Mouse (Mus musculus): ENCODE results near the gene Stx8. TPM values are rescaled to one million over a fixed set of nuclear protein-coding genes. Genes with fewer than 3 reads are reported as not detected.

Gene Stx8
- polyA plus RNA-seq, 1 experiment from 2014 or later = 48.9 TPM

DNA sequence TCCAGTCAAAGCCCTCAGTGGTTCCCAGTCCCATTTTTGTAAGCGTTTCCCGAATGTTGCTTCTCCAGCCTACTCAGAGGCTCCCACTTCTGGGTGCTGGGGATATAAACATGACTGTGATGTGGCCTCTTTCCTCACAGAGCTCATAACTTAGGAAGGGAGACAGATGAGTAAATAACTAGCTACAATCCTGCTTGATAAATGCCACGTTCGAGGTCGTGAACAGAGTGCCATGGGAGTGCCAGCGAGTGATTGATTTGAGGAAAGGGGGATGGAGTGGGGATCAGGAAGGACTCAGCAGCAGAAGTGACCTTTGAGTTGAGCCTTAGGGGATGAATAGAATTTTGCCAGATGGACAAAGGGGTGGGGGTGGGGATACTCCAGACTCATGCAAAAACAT lies 41.7 kb downstream of the Stx8 start:
- 28% methylated on average over 6 of the region's 6 CpGs for WGBS
- Histone ChIP-seq H3K27ac (ENCODE audit: low read length) (0 out of 2 replicates have a peak overlapping the region, but pooled peaks have one; percentile 15), H3K9me3 (ENCODE audit: low read length) (no peaks in the 10 kb centered on the region), H3K36me3 (ENCODE audit: insufficient read depth, low read length) (no peaks in the 10 kb centered on the region), H3K9ac (replicated peaks; ENCODE audit: low read length) (no peak overlapping the region), H3K4me3 (ENCODE audit: low read length) (no peak overlapping the region), H3K27me3 (ENCODE audit: insufficient read depth, low read length) (no peaks in the 10 kb centered on the region), H3K4me2 (replicated peaks; ENCODE audit: low read depth, low read length) (no peak overlapping the region), H3K4me1 (ENCODE audit: insufficient read depth, low read length) (no peaks in the 10 kb centered on the region)
- ATAC-seq (ENCODE audit: low FRiP score, low TSS enrichment) = no peak

DNA sequence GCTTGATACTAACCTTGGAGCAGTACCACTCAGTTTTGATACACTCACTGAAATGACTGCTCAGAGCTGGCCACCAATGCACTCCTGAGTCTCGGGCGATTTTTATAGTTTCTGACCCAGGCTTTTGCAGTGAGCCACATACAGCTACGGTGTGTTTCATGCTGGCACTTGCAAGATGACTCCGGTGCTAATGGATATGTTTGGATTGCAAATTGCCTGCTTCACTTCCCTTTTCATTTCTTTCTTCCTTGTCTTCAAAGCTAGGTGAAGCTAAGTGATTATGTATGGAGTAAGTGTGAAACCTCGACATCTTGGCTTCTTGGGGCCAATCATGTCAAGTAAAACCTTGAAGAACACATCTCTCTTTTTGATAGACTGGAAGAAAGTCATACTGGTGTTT lies 43.4 kb downstream of the Stx8 start:
- Histone ChIP-seq H3K4me2 (replicated peaks; ENCODE audit: low read depth, low read length) (no peak overlapping the region), H3K9me3 (ENCODE audit: low read length) (no peaks in the 10 kb centered on the region), H3K9ac (replicated peaks; ENCODE audit: low read length) (no peak overlapping the region), H3K27me3 (ENCODE audit: insufficient read depth, low read length) (no peaks in the 10 kb centered on the region), H3K4me3 (ENCODE audit: low read length) (no peak overlapping the region), H3K36me3 (ENCODE audit: insufficient read depth, low read length) (no peaks in the 10 kb centered on the region), H3K4me1 (ENCODE audit: insufficient read depth, low read length) (no peaks in the 10 kb centered on the region), H3K27ac (ENCODE audit: low read length) (no peak overlapping the region)
- ATAC-seq (ENCODE audit: low FRiP score, low TSS enrichment) = no peak
- 59% methylated on average over 5 of the region's 5 CpGs for WGBS

DNA sequence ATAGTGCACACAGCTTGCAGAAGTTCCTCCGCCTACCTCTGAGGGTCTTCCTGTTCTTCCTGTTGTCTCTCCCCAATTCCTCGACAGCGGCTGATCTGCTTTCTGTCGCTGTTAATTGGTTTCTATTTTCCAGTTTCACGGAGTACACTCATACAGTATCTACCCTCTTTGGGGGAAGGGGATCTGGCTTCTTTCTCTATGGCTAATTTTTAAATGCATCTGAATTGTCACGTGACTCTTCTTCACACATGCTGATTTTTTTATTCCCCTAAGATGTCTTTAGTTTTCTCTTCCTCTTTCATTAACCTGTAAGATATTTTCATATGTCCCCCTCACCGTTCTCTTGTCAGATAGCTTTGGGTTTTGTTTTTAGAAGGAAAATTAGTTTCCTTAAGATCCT lies 46.2 kb downstream of the Stx8 start:
- H3K27ac ChIP-seq (ENCODE audit: low read length) = no peak overlapping the region
- no peaks in the 10 kb centered on the region for H3K9me3 ChIP-seq (ENCODE audit: low read length)
- 79% methylated on average over 7 of the region's 7 CpGs for WGBS
- H3K4me1 ChIP-seq (ENCODE audit: insufficient read depth, low read length) = no peaks in the 10 kb centered on the region
- H3K36me3 ChIP-seq (ENCODE audit: insufficient read depth, low read length) = no peaks in the 10 kb centered on the region
- ATAC-seq (ENCODE audit: low FRiP score, low TSS enrichment) = no peak
- H3K9ac ChIP-seq (replicated peaks; ENCODE audit: low read length) = no peak overlapping the region
- no peaks in the 10 kb centered on the region for H3K27me3 ChIP-seq (ENCODE audit: insufficient read depth, low read length)
- H3K4me2 ChIP-seq (replicated peaks; ENCODE audit: low read depth, low read length) = no peak overlapping the region
- no peak overlapping the region for H3K4me3 ChIP-seq (ENCODE audit: low read length)

DNA sequence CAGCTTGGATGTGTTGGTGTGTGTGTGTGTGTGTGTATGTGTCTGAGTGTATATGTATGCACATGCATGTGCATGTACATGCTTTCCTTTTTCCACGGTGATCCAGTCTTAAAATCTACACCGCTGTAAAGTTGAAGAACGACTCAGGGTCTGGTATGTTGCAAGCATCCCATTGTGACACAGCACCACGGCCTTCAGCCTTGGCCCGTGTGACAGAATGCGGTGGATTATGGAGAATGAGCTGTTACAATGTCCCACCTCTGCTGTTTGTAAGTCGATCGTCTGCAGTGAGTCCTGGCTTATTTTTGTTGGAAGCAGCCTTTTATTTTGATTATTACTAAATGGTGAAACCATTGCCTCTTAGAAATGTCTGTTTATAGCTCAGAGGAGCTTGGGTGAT lies 52.2 kb downstream of the Stx8 start:
- Histone ChIP-seq H3K4me2 (replicated peaks; ENCODE audit: low read depth, low read length) (no peak overlapping the region), H3K9me3 (ENCODE audit: low read length) (no peaks in the 10 kb centered on the region), H3K9ac (replicated peaks; ENCODE audit: low read length) (no peak overlapping the region), H3K27ac (ENCODE audit: low read length) (no peak overlapping the region), H3K27me3 (ENCODE audit: insufficient read depth, low read length) (no peaks in the 10 kb centered on the region), H3K4me3 (ENCODE audit: low read length) (no peak overlapping the region), H3K36me3 (ENCODE audit: insufficient read depth, low read length) (no peaks in the 10 kb centered on the region), H3K4me1 (ENCODE audit: insufficient read depth, low read length) (peaks cover 8% of the 10 kb centered on the region; the same call in 1 of the 2 replicates)
- no peak for ATAC-seq (ENCODE audit: low FRiP score, low TSS enrichment)
- 61% methylated on average over 8 of the region's 8 CpGs for WGBS

DNA sequence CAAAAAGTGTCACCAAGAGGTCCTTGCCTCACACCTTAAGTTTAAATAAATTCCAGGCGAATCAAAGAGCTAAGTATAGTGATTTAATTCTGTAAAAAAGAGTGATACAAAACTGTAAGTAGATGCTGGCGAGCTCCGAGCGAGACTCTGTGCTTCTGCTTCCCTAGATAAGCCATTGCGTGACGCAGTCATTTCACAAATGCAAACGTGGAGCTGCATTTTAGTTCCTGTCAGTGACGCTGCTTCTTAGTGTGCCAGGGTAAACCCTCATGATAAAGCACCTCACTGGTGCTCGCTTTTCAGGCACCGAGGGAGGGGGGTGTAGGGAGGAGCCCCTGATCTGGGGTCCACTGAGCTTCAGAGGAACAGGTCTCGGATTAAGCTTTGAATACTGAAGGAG lies 53.2 kb downstream of the Stx8 start:
- ATAC-seq (ENCODE audit: low FRiP score, low TSS enrichment) = no peak
- WGBS = 61% methylated on average over 11 of the region's 11 CpGs
- H3K4me1 ChIP-seq (ENCODE audit: insufficient read depth, low read length) = peaks cover 18% of the 10 kb centered on the region; the same call in 1 of the 2 replicates
- H3K4me3 ChIP-seq (ENCODE audit: low read length) = no peak overlapping the region
- no peaks in the 10 kb centered on the region for H3K9me3 ChIP-seq (ENCODE audit: low read length)
- H3K4me2 ChIP-seq (replicated peaks; ENCODE audit: low read depth, low read length) = no peak overlapping the region
- H3K27me3 ChIP-seq (ENCODE audit: insufficient read depth, low read length) = no peaks in the 10 kb centered on the region
- no peak overlapping the region for H3K27ac ChIP-seq (ENCODE audit: low read length)
- no peak overlapping the region for H3K9ac ChIP-seq (replicated peaks; ENCODE audit: low read length)
- H3K36me3 ChIP-seq (ENCODE audit: insufficient read depth, low read length) = no peaks in the 10 kb centered on the region

DNA sequence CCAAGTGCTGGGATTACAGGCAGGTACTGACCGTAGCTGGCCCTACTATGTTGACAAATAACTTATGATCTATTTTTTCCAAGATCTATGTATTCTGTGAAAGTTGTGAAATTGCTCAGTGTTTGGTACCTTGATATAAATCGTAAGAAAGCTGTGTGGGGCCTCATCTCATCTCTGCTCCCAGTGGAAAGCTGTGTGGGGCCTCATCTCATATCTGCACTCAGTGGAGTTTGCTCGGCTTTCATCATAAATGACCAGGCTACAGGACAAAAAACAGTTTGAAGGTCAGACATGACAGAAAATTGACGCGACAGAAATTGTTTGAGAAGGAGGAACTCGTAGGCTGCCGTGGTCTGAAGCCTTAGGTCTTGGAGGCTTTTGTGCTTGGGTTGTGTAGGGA lies 56.0 kb downstream of the Stx8 start:
- H3K4me3 ChIP-seq (ENCODE audit: low read length) = no peak overlapping the region
- peaks cover 18% of the 10 kb centered on the region; the same call in 1 of the 2 replicates for H3K4me1 ChIP-seq (ENCODE audit: insufficient read depth, low read length)
- no peaks in the 10 kb centered on the region for H3K36me3 ChIP-seq (ENCODE audit: insufficient read depth, low read length)
- no peak overlapping the region for H3K27ac ChIP-seq (ENCODE audit: low read length)
- WGBS = 87% methylated on average over 7 of the region's 7 CpGs
- H3K9me3 ChIP-seq (ENCODE audit: low read length) = no peaks in the 10 kb centered on the region
- H3K9ac ChIP-seq (replicated peaks; ENCODE audit: low read length) = no peak overlapping the region
- no peak for ATAC-seq (ENCODE audit: low FRiP score, low TSS enrichment)
- no peaks in the 10 kb centered on the region for H3K27me3 ChIP-seq (ENCODE audit: insufficient read depth, low read length)
- H3K4me2 ChIP-seq (replicated peaks; ENCODE audit: low read depth, low read length) = no peak overlapping the region

DNA sequence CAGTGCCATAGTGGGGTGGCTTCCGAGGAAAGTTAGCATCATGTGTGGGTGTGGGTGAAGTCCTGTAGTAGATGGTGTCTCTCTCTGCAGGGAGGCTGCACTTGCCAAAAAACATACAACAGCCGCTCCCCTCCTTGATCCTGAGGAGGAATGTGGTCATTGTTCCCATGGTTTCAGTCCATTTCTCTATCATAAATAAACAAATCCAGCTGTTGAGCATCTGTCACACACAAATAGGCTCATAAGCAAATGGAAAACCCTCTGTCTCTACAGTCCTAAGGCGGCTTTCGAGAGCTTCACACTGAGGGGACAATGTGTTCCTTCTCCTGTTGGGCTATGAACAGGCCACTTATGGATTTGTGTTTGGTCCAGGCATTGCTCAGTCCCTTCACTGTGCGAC lies 56.9 kb downstream of the Stx8 start:
- Histone ChIP-seq H3K36me3 (ENCODE audit: insufficient read depth, low read length) (no peaks in the 10 kb centered on the region), H3K4me2 (replicated peaks; ENCODE audit: low read depth, low read length) (no peak overlapping the region), H3K27me3 (ENCODE audit: insufficient read depth, low read length) (no peaks in the 10 kb centered on the region), H3K4me3 (ENCODE audit: low read length) (no peak overlapping the region), H3K27ac (ENCODE audit: low read length) (no peak overlapping the region), H3K9me3 (ENCODE audit: low read length) (no peaks in the 10 kb centered on the region), H3K4me1 (ENCODE audit: insufficient read depth, low read length) (peaks cover 18% of the 10 kb centered on the region; the same call in 1 of the 2 replicates), H3K9ac (replicated peaks; ENCODE audit: low read length) (no peak overlapping the region)
- ATAC-seq (ENCODE audit: low FRiP score, low TSS enrichment) = no peak
- WGBS = 57% methylated on average over 5 of the region's 5 CpGs

DNA sequence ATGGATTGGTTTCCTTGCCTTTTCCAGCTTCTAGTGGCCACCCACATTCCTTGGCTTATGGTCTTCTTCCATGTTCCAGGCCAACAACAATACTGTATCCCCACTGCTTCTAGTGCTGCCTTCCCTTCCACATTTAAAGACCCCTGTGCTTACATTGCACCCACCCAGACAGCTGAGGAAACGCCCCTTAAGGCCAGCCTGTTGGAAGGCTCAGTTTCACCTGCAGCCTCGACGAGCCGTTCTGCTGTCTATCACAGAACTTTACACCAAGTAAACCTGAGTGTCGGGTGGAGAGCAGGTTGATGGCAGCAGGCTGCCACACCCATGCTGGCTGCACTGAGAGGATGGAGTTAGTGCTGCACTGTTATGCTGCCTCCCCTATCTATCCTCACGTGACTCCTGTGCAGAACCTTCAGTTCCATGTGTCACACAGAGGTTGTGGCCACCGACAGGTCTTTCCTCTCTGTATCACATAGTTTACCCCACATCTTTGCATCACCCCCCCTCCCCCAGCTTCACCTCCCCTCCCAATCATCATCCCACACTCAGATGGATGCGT lies 57.9 kb downstream of the Stx8 start:
- 50% methylated on average over 8 of the region's 8 CpGs for WGBS
- peak overlapping the region; percentile 4; the same call in 1 of the 2 replicates for H3K27ac ChIP-seq (ENCODE audit: low read length)

DNA sequence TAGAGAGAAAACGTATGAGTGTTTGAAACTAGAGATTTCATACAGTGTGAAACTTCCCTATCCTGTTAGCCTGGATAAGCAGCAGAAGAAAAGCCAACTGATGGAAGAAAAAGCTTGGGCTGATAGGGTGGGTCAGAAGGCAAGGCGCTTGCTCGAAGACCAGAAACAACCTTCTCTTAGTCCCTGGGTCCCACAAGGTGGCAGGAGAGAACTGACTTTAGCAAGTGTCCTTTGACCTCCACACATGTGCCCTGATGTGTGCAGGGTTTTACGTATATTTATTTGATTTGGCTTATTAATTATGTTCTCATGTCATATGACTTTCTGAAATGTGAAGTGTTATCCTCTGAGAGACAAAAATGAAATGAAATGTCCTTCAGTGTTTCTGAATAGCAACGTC lies 60.6 kb downstream of the Stx8 start:
- Histone ChIP-seq H3K4me1 (ENCODE audit: insufficient read depth, low read length) (peaks cover 29% of the 10 kb centered on the region), H3K9ac (replicated peaks; ENCODE audit: low read length) (no peak overlapping the region), H3K9me3 (ENCODE audit: low read length) (no peaks in the 10 kb centered on the region), H3K4me3 (ENCODE audit: low read length) (no peak overlapping the region), H3K27me3 (ENCODE audit: insufficient read depth, low read length) (no peaks in the 10 kb centered on the region), H3K27ac (ENCODE audit: low read length) (no peak overlapping the region), H3K36me3 (ENCODE audit: insufficient read depth, low read length) (no peaks in the 10 kb centered on the region), H3K4me2 (replicated peaks; ENCODE audit: low read depth, low read length) (no peak overlapping the region)
- ATAC-seq (ENCODE audit: low FRiP score, low TSS enrichment) = no peak
- WGBS = 89% methylated on average over 5 of the region's 5 CpGs

More for the DNA sequence above, 57.9 kb downstream of the Stx8 start:
- Histone ChIP-seq H3K9ac (replicated peaks; ENCODE audit: low read length) (no peak overlapping the region), H3K27me3 (ENCODE audit: insufficient read depth, low read length) (no peaks in the 10 kb centered on the region), H3K36me3 (ENCODE audit: insufficient read depth, low read length) (no peaks in the 10 kb centered on the region), H3K9me3 (ENCODE audit: low read length) (no peaks in the 10 kb centered on the region), H3K4me1 (ENCODE audit: insufficient read depth, low read length) (peaks cover 23% of the 10 kb centered on the region), H3K4me3 (ENCODE audit: low read length) (no peak overlapping the region), H3K4me2 (replicated peaks; ENCODE audit: low read depth, low read length) (no peak overlapping the region)
- ATAC-seq (ENCODE audit: low FRiP score, low TSS enrichment) = no peak

DNA sequence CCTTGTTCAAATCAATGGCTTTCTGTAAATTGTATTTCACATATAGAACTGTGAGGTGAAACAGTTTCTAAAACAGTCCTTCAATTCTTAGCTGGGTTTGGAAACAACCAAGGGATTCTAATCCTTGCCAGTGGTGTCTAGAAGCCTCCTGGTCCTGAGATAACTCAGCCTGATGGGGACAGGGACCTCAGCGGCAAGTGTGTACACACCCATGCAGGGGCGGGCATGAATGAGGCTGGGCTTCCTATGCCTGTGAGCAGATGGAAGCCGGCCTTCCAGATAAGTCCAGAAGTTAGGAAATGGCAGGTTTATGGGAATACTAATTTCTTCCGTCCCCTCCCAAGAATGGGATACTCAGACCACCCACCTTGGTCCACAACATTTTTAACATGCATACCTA lies 63.1 kb downstream of the Stx8 start:
- H3K36me3 ChIP-seq (ENCODE audit: insufficient read depth, low read length) = no peaks in the 10 kb centered on the region
- no peak overlapping the region for H3K9ac ChIP-seq (replicated peaks; ENCODE audit: low read length)
- 30% methylated on average over 4 of the region's 4 CpGs for WGBS
- no peaks in the 10 kb centered on the region for H3K9me3 ChIP-seq (ENCODE audit: low read length)
- H3K27me3 ChIP-seq (ENCODE audit: insufficient read depth, low read length) = no peaks in the 10 kb centered on the region
- no peak for ATAC-seq (ENCODE audit: low FRiP score, low TSS enrichment)
- no peak overlapping the region for H3K4me3 ChIP-seq (ENCODE audit: low read length)
- H3K4me1 ChIP-seq (ENCODE audit: insufficient read depth, low read length) = peaks cover 19% of the 10 kb centered on the region
- H3K27ac ChIP-seq (ENCODE audit: low read length) = peak overlapping the region; percentile 18; the same call in 1 of the 2 replicates
- no peak overlapping the region for H3K4me2 ChIP-seq (replicated peaks; ENCODE audit: low read depth, low read length)

Data from kidney, embryonic 16.5 days (tissue).